Mouse (Mus musculus) ES-E14 (cell line): ENCODE measurements at regions not wholly inside any gene's neighbourhood (a gene's known extent, or its start where the extent isn't known, plus 50 kb on each side); places are given as distances from the start of the nearest gene placed in this dataset.

Experiments used
- DNase-seq: peaks from one replicate; pipeline ENCODE4 v3.0.0-alpha.2; 2013; ENCODE audit warnings: low read depth, low spot score
- H3K27ac ChIP-seq: 2 replicates; pipeline ENCODE4 v1.5.1; 2012; ENCODE audit warnings: low read depth, mild to moderate bottlenecking, low read length, moderate library complexity, mixed read lengths; ENCODE audit not compliant: poor library complexity, insufficient read depth, severe bottlenecking
- H3K36me3 ChIP-seq: 2 replicates; pipeline ENCODE4 v1.6.1; 2012; ENCODE audit warnings: mild to moderate bottlenecking, low read length, moderate library complexity, mixed read lengths; ENCODE audit not compliant: control insufficient read depth, poor library complexity, insufficient read depth, severe bottlenecking
- H3K4me1 ChIP-seq, 2 experiments: fragments of 150-350 bp in 1 of 2; sonication (generic) in 1 of 2; 2 replicates each; pipeline ENCODE4 v1.6.1; 2012; ENCODE audit warnings: low read length in 2 of 2, mild to moderate bottlenecking in 1 of 2, mixed read lengths in 1 of 2; ENCODE audit not compliant: control insufficient read depth in 2 of 2, insufficient read depth in 2 of 2, poor library complexity in 1 of 2
- H3K4me3 ChIP-seq, 2 experiments: fragments of 150-350 bp in 1 of 2; sonication (generic) in 1 of 2; 2 replicates each; pipeline ENCODE4 v1.5.1; 2012; ENCODE audit warnings: low read length in 2 of 2, low read depth in 1 of 2, mild to moderate bottlenecking in 1 of 2, mixed read lengths in 1 of 2; ENCODE audit not compliant: insufficient read depth in 1 of 2, poor library complexity in 1 of 2, severe bottlenecking in 1 of 2
- H3K9ac ChIP-seq: 2 replicates; pipeline ENCODE4 v1.6.1; 2012; ENCODE audit warnings: low read depth, mild to moderate bottlenecking, low read length, mixed read lengths; ENCODE audit not compliant: poor library complexity, insufficient read depth, severe bottlenecking
- H3K9me3 ChIP-seq: fragments of 150-350 bp; sonication (generic); 2 replicates; pipeline ENCODE4 v1.6.1; 2012; ENCODE audit warnings: low read depth, mild to moderate bottlenecking, low read length; ENCODE audit not compliant: control insufficient read depth, insufficient read depth
- CHD2 ChIP-seq: IDR thresholded peaks from 2 replicates; pipeline ENCODE4 v1.6.1; 2014; ENCODE audit warnings: mild to moderate bottlenecking, low read depth, low read length, inconsistent platforms
- HCFC1 ChIP-seq: IDR thresholded peaks from 2 replicates; pipeline ENCODE4 v1.6.1; 2012; ENCODE audit warnings: low read length, inconsistent platforms, borderline replicate concordance; ENCODE audit not compliant: insufficient read depth
- MAFK ChIP-seq: IDR thresholded peaks from 2 replicates; pipeline ENCODE4 v1.6.1; 2014; ENCODE audit warnings: mild to moderate bottlenecking, low read depth, low read length, inconsistent platforms; ENCODE audit not compliant: insufficient read depth
- ZC3H11A ChIP-seq: IDR thresholded peaks from 2 replicates; pipeline ENCODE4 v1.6.1; 2012; ENCODE audit warnings: low read depth, mild to moderate bottlenecking, inconsistent platforms, low read length, borderline replicate concordance
- ZNF384 ChIP-seq: IDR thresholded peaks from 2 replicates; pipeline ENCODE4 v1.6.1; 2012; ENCODE audit warnings: low read depth, low read length, inconsistent platforms
- in situ Hi-C, 2 experiments: fragments of 600-800 bp; cut with MboI; formaldehyde crosslinking; loops; one replicate each; pipeline ENCODE4 v1.15.1; 2025; ENCODE audit warnings: low sequenced_read_pairs in 2 of 2, inconsistent platforms in 1 of 2; ENCODE audit not compliant: unreplicated experiment in 2 of 2

DNA sequence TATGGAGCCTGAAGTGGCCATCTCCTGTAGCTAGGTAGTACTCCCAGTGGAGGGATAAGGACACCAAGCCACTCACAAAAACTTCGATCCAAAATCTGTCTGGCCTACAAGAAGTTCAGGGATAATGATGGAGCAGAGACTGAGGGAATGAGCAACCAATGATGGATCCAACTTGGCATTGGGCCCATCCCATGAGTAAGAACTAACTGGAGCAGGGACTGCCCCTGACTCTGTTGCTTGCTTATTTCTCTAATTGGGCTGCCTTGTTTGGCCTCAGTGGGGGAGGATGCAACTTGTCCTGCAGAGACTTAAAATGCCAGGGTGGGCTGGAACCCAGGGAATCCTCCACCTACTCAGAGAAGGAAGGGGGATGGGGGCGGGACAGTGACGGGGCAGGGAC is 67.0 kb upstream of the Map2 start:
- H3K4me1 ChIP-seq = no peaks in the 10 kb centered on the region
- no peak overlapping the region for H3K9ac ChIP-seq
- no peaks in the 10 kb centered on the region for H3K9me3 ChIP-seq
- no peak overlapping the region for H3K4me3 ChIP-seq
- no peak for DNase-seq
- no peaks in the 10 kb centered on the region for H3K36me3 ChIP-seq
- in situ Hi-C loops = loop anchor here (10.0 to 25.0 kb wide), 3 partner anchors 529 to 729 kb away; no protein-coding TSS in a partner anchor
- H3K27ac ChIP-seq = no peak overlapping the region
- no peak for TF ChIP-seq ZC3H11A
- no peak for TF ChIP-seq HCFC1
- TF ChIP-seq CHD2 = no peak
- TF ChIP-seq ZNF384 = no peak
- no peak for TF ChIP-seq MAFK

DNA sequence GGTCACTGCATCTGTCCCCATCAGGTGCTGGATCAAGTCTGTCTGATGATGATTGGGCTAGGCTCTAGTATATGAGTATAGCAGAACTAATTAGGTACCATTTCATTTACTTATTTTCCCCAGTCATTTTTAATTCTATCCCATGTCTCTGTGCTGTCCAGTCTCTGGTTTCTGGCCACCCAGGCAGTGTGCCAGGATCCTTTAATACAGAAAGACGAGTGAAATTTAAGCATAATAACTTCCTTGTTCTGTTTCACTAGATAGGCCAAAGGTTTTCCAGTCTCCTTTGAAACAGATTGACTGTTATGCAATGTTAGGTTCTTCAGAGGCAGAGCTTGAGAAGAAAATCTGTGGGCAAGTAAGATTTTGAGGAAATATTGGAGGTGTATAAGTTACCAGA is 61.2 kb upstream of the Map2 start:
- H3K9me3 ChIP-seq = no peaks in the 10 kb centered on the region
- H3K4me1 ChIP-seq = no peaks in the 10 kb centered on the region
- no peaks in the 10 kb centered on the region for H3K36me3 ChIP-seq
- no peak overlapping the region for H3K27ac ChIP-seq
- no peak overlapping the region for H3K4me3 ChIP-seq
- DNase-seq = no peak
- TF ChIP-seq ZNF384 (no peak), HCFC1 (no peak), CHD2 (no peak), MAFK (no peak), ZC3H11A (no peak)
- in situ Hi-C loops = loop anchor here (25.0 kb wide), 2 partner anchors 523 to 723 kb away; no protein-coding TSS in a partner anchor
- no peak overlapping the region for H3K9ac ChIP-seq

DNA sequence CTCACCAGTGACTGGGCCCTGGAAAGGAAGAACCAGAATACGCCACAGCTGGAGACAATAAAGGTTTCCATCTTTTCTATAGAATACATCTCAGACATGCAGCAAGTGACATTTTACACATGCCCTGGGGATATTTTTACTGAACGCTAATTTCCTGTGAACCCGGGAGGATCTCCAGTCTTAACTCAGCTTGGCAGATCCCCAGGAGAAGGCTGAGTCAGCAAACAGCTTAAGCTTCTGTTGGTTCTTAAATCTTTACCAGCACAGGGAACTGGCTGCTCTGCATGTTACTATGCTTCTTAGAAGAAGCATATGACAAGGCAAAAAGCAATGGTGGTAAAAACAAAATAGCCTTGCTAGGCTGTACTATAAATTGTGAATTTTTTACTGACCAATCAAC is 59.7 kb upstream of the Map2 start:
- Histone ChIP-seq H3K4me1 (no peaks in the 10 kb centered on the region), H3K36me3 (no peaks in the 10 kb centered on the region), H3K4me3 (no peak overlapping the region), H3K27ac (no peak overlapping the region), H3K9me3 (no peaks in the 10 kb centered on the region), H3K9ac (no peak overlapping the region)
- DNase-seq = no peak
- TF ChIP-seq MAFK = peak; percentile 62; the same call in 1 of the 2 replicates
- TF ChIP-seq HCFC1 = no peak
- in situ Hi-C loops = loop anchor here (25.0 kb wide), 2 partner anchors 522 to 722 kb away; no protein-coding TSS in a partner anchor
